Mouse (Mus musculus): ENCODE measurements around the gene Asna1. TPM values are rescaled to one million over a fixed set of nuclear protein-coding genes. Genes with fewer than 3 reads are reported as not detected.
A peak's percentile ranks its signal among the peaks of the same experiment; 100 is the strongest.

The Asna1 gene
- polyA plus RNA-seq, 1 experiment, result 267 TPM

GRCm38 (mm10) chr8:85023846-85024245 lies 1.2 kb downstream of the Asna1 start:
- no peak overlapping the region for H3K27ac ChIP-seq (ENCODE audit: insufficient read depth, low read length)
- TF ChIP-seq CTCF (IDR thresholded peaks at IDR 0.05; ENCODE audit: extremely low read depth, insufficient read depth, low read length) (no peak), POLR2A (IDR thresholded peaks at IDR 0.05; ENCODE audit: extremely low read depth, insufficient read depth, low read length) (no peak)
- H3K4me3 ChIP-seq (ENCODE audit: insufficient read depth, low read length), result peak overlapping the region; percentile 96; the same call in 1 of the 2 replicates
- peaks cover 10% of the 10 kb centered on the region for H3K4me1 ChIP-seq (ENCODE audit: control insufficient read depth, insufficient read depth, low read length)

DNA sequence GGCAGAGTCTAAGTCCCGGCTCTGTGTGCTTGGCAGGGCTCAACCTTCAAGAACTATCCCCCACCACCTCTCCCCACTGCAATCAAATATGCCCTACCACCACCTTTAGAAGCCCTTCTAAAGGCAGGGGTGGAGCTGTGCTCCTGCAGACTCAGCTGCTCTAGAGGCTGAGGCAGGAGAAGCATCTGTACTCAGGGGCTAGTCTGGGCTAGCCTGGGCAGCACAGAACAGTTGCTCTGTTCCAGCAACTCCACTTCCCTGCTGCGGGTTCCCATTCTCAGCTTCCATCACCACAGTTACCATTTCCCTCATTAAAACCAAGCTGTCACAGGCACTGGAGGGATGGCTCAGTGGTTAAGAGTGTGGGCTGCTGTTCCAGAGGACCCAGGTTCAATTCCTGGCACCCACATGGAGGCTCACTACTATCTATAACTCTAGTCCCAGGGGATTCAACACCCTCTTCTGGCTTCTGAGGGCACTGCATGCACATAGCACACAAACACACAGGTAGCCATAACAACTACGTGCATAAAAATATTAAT lies 3.5 kb downstream of the Asna1 start:
- no peak overlapping the region for H3K4me3 ChIP-seq (ENCODE audit: insufficient read depth, low read length)
- no peak for TF ChIP-seq CTCF (IDR thresholded peaks at IDR 0.05; ENCODE audit: extremely low read depth, insufficient read depth, low read length)
- no peak for TF ChIP-seq POLR2A (IDR thresholded peaks at IDR 0.05; ENCODE audit: extremely low read depth, insufficient read depth, low read length)
- no peak overlapping the region for H3K27ac ChIP-seq (ENCODE audit: insufficient read depth, low read length)
- H3K4me1 ChIP-seq (ENCODE audit: control insufficient read depth, insufficient read depth, low read length), result peaks cover 7% of the 10 kb centered on the region

GRCm38 (mm10) chr8:85017209-85017608 lies 7.9 kb downstream of the Asna1 start:
- Histone ChIP-seq H3K27ac (ENCODE audit: insufficient read depth, low read length) (no peak overlapping the region), H3K4me1 (ENCODE audit: control insufficient read depth, insufficient read depth, low read length) (no peaks in the 10 kb centered on the region), H3K4me3 (ENCODE audit: insufficient read depth, low read length) (no peak overlapping the region)
- TF ChIP-seq POLR2A (IDR thresholded peaks at IDR 0.05; ENCODE audit: extremely low read depth, insufficient read depth, low read length) (no peak), CTCF (IDR thresholded peaks at IDR 0.05; ENCODE audit: extremely low read depth, insufficient read depth, low read length) (no peak)

GRCm38 (mm10) chr8:85016724-85017123 lies 8.4 kb downstream of the Asna1 start:
- no peak for TF ChIP-seq CTCF (IDR thresholded peaks at IDR 0.05; ENCODE audit: extremely low read depth, insufficient read depth, low read length)
- TF ChIP-seq POLR2A (IDR thresholded peaks at IDR 0.05; ENCODE audit: extremely low read depth, insufficient read depth, low read length), result no peak
- no peaks in the 10 kb centered on the region for H3K4me1 ChIP-seq (ENCODE audit: control insufficient read depth, insufficient read depth, low read length)
- H3K27ac ChIP-seq (ENCODE audit: insufficient read depth, low read length), result no peak overlapping the region
- H3K4me3 ChIP-seq (ENCODE audit: insufficient read depth, low read length), result no peak overlapping the region

DNA sequence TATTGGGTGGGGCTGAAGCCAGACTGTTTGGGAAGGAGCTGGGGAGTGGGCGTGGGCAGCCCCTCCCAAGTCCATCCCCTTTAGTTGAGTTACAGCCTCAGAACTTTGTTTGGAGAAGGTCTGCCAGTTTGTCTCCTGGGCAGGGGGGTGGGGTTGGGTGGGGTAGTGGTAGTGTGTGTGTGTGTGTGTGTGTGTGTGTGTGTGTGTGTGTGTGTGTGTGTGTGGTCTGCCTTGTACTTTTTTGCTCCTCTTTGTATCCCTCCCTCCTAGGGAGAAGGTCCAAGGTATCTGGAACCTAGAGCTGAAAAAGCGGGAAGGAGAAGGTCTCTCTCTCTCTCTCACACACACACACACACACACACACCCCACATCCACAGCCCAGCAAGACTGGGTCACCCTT lies 10.7 kb downstream of the Asna1 start, which contains the start of gene Best2:
Gene Best2 (minus strand): TSS at position 101 of the 400 bp plus-strand sequence.
- peak within 1 kb of the TSS; percentile 27 for H3K4me3 ChIP-seq (ENCODE audit: insufficient read depth, low read length)
- TF ChIP-seq CTCF (IDR thresholded peaks at IDR 0.05; ENCODE audit: extremely low read depth, insufficient read depth, low read length) (no peak), POLR2A (IDR thresholded peaks at IDR 0.05; ENCODE audit: extremely low read depth, insufficient read depth, low read length) (no peak)

GRCm38 (mm10) chr8:85013230-85013840 lies 11.7 kb downstream of the Asna1 start:
- H3K27ac ChIP-seq (ENCODE audit: insufficient read depth, low read length), result no peak overlapping the region
- H3K4me3 ChIP-seq (ENCODE audit: insufficient read depth, low read length), result peak overlapping the region; percentile 27
- no peaks in the 10 kb centered on the region for H3K4me1 ChIP-seq (ENCODE audit: control insufficient read depth, insufficient read depth, low read length)
- TF ChIP-seq POLR2A (IDR thresholded peaks at IDR 0.05; ENCODE audit: extremely low read depth, insufficient read depth, low read length) (peak; percentile 59; the same call in 1 of the 2 replicates), CTCF (IDR thresholded peaks at IDR 0.05; ENCODE audit: extremely low read depth, insufficient read depth, low read length) (peak; percentile 62)

More for the DNA sequence above, 10.7 kb downstream of the Asna1 start, which contains the start of gene Best2:
- no peaks in the 10 kb centered on the region for H3K4me1 ChIP-seq (ENCODE audit: control insufficient read depth, insufficient read depth, low read length)
- H3K27ac ChIP-seq (ENCODE audit: insufficient read depth, low read length), result no peak within 1 kb of the TSS

GRCm38 (mm10) chr8:85011242-85011641 lies 13.8 kb downstream of the Asna1 start:
- no peak overlapping the region for H3K4me3 ChIP-seq (ENCODE audit: insufficient read depth, low read length)
- no peaks in the 10 kb centered on the region for H3K4me1 ChIP-seq (ENCODE audit: control insufficient read depth, insufficient read depth, low read length)
- H3K27ac ChIP-seq (ENCODE audit: insufficient read depth, low read length), result no peak overlapping the region
- no peak for TF ChIP-seq POLR2A (IDR thresholded peaks at IDR 0.05; ENCODE audit: extremely low read depth, insufficient read depth, low read length)
- no peak for TF ChIP-seq CTCF (IDR thresholded peaks at IDR 0.05; ENCODE audit: extremely low read depth, insufficient read depth, low read length)

- Histone ChIP-seq H3K4me1 (ENCODE audit: control insufficient read depth, insufficient read depth, low read length) (no peaks in the 10 kb centered on the region), H3K27ac (ENCODE audit: insufficient read depth, low read length) (no peak overlapping the region), H3K4me3 (ENCODE audit: insufficient read depth, low read length) (no peak overlapping the region)
- TF ChIP-seq POLR2A (IDR thresholded peaks at IDR 0.05; ENCODE audit: extremely low read depth, insufficient read depth, low read length) (no peak), CTCF (IDR thresholded peaks at IDR 0.05; ENCODE audit: extremely low read depth, insufficient read depth, low read length) (no peak)
Observed at GRCm38 (mm10) chr8:85007686-85008085, 17.4 kb downstream of the Asna1 start.

DNA sequence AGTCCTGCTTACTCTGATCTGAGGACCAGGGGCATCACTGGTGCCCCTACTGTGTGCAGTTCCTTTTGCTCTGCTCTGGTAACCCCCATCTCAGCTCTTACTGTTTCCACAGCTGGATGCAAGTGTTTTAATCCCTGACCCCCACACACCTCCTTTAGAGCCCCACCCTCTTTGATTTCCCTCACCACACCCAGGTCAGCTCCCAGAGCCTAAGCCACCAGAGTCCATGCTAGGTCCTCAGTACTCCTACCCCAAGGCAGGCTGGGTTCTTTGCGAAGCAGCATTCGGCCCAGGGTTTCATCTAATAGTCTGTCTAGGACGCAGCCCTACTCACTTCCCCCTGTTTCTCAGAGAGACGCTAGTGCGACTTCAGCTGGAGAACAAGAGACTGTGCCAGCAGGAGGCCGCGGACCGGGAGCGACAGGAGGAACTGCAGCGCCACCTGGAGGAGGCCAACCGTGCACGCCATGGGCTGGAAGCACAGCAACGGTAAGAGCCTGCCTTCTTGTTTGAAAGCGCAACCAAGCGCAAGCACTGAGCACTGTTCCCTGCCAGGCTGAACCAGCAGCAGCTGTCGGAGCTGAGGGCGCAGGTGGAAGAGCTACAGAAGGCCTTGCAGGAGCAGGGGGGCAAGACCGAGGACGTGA lies 27.3 kb downstream of the Asna1 start:
- TF ChIP-seq POLR2A (IDR thresholded peaks at IDR 0.05; ENCODE audit: extremely low read depth, insufficient read depth, low read length) (peak; percentile 15; the same call in 1 of the 2 replicates), CTCF (IDR thresholded peaks at IDR 0.05; ENCODE audit: extremely low read depth, insufficient read depth, low read length) (peak; percentile 94)
- no peak overlapping the region for H3K4me3 ChIP-seq (ENCODE audit: insufficient read depth, low read length)
- no peak overlapping the region for H3K27ac ChIP-seq (ENCODE audit: insufficient read depth, low read length)
- H3K4me1 ChIP-seq (ENCODE audit: control insufficient read depth, insufficient read depth, low read length), result no peaks in the 10 kb centered on the region

Data from cortical plate, adult 2 months (tissue).